Mouse (Mus musculus): Measurements from ENCODE around the gene H2-T3.
"Not testable (repeated sequence)": the region's sequence is repeated elsewhere in the genome, so short reads cannot be mapped to it uniquely, and the experiment has no call there.

The H2-T3 gene

DNA sequence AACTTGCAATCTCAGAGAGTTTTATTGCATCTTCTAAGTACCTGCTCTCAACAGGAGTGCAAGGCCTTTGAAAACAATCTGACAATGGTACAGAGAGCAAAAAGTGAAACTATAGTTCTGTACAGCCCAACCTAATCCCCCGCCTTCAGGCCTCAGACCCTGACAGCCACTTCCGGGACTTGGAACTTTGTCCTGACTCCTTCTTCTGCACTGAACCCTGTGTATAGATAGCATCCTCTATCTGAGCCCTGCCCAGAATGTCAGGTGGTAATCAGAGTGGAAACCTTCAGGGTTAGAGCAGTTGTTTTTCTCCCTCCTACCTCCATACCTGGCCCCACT is at the start of gene H2-T3:
Gene H2-T3 (minus strand): TSS at position 119 of the 339 bp plus-strand sequence.
- no peak for DNase-seq (ENCODE audit: low spot score in 2 of 2)

DNA sequence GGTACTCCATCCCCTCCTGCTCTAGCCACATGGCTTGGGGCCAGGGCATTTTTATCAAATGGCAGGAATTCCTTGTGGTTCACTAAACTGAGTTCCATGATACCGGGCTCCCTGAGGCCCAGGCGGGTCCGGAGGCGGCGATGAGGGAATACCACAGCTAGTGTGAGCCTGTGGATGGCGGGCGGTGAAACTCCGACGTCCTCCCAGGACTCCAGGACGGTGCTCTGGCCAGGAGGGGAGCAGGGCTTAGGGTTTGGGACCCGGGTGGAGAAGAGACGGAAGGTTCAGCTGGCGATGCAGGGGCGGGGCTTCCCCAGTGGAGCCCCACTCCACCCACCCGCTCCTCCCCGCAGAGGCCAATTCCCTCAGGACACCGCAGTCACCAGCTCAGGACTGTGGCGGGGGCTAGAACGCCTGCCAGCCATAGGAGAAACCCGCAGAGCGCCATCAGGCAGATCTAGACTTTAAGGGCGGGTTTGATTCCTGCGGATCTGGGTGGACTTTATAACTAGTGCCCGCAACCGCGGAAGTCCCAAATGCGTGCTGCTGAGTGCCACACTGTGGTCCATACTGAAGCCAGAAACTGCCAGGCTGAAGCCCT is 47.3 kb upstream of the H2-T3 start:
- DNase-seq (ENCODE audit: low spot score in 2 of 2), result no peak

DNA sequence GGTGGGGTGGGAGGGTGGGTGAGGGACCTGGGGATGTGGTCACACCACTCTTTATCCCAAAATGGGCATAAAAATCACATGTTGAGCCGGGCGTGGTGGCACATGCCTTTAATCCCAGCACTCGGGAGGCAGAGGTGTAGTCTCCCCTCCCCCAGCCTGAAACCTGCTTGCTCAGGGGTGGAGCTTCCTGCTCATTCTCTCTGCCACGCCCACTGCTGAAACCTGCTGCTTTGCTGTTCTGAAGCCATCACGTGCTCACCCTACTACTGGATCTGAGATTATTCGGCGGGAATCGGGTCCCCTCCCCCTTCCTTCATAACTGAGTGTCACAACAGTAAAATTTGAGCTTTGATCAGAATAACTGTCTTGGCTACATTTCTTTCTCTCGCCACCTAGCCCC is 45.2 kb upstream of the H2-T3 start:
- DNase-seq (ENCODE audit: low spot score in 2 of 2), result not testable (repeated sequence)

GRCm38 (mm10) chr17:36233572-36233971 is 43.5 kb upstream of the H2-T3 start:
- no peak for DNase-seq (ENCODE audit: low spot score in 2 of 2)

DNA sequence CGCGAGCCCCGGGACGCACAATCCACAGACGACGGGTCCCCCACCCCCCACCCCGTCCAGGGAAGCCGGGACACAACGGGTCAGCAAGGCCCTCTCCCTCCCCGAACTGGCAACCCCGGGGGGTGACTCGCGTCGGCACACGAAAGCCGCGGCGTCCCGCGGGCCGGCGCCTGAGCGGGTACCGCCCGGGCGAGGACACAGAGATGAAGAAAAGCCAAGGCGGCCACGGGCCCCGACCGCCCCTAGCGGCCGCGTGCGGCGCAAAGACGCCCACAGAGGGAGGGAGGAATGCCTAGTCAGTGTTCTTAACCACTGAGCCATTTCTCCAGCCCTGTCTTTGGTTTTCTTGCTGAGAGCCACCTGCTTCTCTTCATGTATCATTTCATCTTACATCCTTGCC is 41.2 kb upstream of the H2-T3 start:
- peak; percentile 12 to 24 for DNase-seq (ENCODE audit: low spot score in 2 of 2)

GRCm38 (mm10) chr17:36229046-36229445 is 39.0 kb upstream of the H2-T3 start:
- no peak for DNase-seq (ENCODE audit: low spot score in 2 of 2)

DNA sequence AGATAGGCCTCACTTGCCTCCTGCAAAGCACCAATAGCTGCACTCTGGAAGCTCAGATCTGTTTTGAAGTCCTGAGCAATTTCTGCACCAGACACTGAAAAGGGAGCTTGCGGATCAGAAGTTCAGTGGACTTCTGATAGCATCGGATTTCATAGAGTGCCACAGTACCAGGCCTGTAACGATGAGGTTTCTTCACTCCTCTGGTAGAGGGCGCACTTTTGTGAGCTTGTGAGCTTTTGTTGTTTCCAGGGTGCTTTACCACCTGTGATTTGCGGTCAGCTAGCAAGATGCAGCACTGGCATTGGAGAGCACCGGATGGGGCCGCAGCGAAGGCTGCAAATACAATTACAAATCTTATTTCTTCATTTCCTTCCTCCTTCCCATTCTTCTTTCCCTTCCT is 36.8 kb upstream of the H2-T3 start:
- DNase-seq (ENCODE audit: low spot score in 2 of 2), result no peak

DNA sequence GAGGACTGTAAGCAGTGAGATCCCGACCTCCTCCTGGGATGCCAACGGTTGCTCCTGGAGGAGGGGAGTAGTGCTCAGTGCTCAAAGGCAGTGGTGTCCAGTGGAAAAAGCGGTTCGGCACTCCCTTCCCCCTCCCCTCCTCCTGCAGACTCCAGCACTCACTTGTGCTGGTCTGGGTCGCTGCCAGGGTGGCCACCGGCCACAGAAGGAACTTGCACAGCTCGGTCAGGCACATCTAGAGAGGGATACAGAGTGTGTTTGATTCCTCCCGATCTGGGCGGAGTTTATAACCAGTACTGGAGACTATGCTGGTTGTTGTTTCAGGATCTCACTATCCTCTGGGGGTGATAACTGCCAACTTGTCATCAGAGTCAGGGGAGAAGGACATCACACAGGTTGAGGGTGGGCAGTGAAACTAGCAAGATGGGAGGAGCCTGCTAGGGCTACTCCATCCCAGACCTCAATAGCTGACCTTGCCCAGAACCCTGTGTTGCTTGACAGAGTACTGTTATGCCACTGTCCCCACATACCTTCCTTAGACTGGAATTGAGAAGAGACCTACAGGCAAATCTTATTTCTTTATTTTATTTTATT is 35.2 kb upstream of the H2-T3 start:
- DNase-seq (ENCODE audit: low spot score in 2 of 2), result no peak

GRCm38 (mm10) chr17:36224451-36224850 is 34.4 kb upstream of the H2-T3 start:
- DNase-seq (ENCODE audit: low spot score in 2 of 2), result no peak

- no peak for DNase-seq (ENCODE audit: low spot score in 2 of 2)
Observed at GRCm38 (mm10) chr17:36218594-36219155, 28.6 kb upstream of the H2-T3 start.

DNA sequence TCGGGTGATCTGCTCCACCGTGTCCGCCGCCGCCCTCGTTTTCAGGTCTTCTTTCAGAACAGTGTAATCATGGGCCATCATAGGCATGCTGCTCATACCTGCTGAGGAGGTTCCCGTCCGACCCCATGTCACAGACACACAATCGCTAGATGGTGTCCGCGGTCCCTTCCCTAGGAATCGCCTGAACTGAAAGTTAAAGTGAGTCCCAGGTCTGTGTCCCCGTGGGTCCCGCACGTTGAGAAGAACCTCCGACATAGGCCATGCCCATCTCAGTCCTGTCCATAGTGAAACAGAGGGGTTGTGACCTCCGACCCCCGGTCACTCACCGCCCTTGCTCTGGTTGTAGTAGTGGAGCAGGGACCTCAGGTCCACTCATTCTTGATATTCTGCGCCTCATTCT is 25.5 kb upstream of the H2-T3 start:
- no peak for DNase-seq (ENCODE audit: low spot score in 2 of 2)

GRCm38 (mm10) chr17:36206846-36207245 is 16.8 kb upstream of the H2-T3 start:
- DNase-seq (ENCODE audit: low spot score in 2 of 2), result no peak

- DNase-seq (ENCODE audit: low spot score in 2 of 2), result no peak
Observed at GRCm38 (mm10) chr17:36205862-36206261, 15.8 kb upstream of the H2-T3 start.

DNA sequence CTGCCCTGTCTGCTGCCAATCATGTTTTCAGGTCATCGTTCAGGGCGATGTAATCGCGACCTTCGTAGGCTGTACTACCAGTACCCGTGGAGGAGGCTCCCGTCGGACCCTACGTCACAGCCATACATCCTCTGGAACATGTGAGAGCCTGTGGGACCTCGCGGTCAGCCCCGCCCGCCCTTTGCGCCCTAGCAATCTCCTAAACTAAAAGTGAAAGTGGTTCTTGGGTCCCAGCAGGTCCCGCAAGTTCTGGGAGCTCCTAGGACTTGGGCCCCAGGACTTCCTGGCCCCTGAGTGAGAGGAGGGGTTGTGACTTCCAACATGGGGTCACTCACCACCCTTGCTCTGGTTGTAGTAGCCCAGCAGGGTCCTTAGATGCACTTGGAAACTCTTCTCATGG is 15.4 kb upstream of the H2-T3 start:
- no peak for DNase-seq (ENCODE audit: low spot score in 2 of 2)

DNA sequence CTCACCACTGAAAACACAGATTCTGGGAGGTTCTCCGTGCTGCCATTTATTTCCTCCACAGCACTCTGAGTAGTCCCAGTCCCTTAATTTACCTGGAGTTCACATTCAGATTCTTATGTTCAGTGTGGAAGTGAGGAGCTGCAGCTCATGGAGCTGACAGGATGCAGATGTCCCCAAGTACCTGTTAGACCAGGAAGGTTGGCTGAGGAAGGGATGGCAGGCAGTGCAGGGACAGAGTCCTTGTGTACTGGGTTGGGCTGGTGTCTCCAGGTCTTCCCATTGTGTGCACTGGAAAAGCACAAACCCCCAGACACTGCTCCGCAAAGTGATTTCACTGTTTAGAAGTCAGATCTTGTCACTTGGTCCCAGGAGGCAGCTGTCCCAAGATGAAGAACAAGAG is 11.8 kb upstream of the H2-T3 start:
- DNase-seq (ENCODE audit: low spot score in 2 of 2), result no peak

DNA sequence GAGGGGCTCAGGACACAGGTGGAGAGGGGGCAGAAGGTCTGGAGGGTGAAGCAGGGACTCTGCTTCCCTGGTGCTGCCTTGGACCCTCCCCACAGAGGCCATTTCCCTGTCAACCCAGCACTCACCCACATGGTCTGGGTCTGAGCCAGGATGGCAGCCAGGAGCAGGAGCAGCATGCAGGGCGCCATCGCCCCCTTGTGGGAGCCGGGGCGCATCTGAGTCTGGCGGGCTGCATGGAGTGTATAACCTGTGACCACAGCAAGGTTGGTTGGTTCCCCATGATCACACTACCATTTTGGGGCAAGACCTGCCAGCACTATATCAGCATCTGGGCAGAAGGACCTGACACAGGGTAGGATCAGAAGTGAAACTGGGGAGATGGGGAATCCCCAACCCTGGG is 8.2 kb upstream of the H2-T3 start:
- DNase-seq (ENCODE audit: low spot score in 2 of 2), result no peak

DNA sequence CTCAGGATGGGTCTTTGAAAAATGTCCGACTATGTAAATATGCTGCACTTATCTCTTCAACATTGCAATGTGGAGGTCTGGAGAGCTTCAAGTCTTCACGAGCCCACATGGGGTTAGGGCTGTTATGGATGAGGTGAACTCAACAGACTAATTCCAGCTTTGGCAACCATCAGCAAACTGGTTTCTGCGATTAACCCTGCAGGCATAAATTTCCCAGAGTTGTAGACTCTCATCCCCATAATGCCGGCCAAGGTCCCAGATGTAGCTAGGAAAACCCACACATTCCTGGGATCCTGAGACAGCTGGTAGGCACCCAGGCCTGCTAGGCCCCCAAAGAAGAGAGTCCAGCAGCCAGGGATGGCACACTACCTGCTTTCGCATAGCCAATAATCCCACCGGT is 4.4 kb upstream of the H2-T3 start:
- DNase-seq (ENCODE audit: low spot score in 2 of 2), result no peak

- DNase-seq (ENCODE audit: low spot score in 2 of 2), result peak; percentile 11 to 16
Observed at GRCm38 (mm10) chr17:36193546-36194141, 3.6 kb upstream of the H2-T3 start.

DNA sequence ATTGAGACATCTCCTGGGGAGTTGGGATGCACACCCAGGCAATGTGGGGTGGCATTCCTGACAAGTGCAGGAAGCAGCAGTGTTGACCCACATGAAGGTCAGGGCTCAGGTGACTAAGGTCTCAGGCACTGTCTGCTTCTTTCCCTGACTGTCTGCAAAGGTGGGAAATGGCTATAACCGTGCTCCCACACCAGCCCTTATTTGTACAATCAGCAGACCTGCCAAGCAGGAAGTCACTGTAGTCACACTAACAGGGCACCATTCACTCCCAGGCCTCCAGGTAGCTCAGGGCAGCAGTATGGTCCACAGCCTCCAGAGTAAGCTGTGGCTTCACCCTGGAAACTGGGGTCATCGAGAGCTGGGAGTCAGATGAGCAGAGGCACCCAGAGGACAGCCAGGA is 2.3 kb upstream of the H2-T3 start:
- DNase-seq (ENCODE audit: low spot score in 2 of 2), result no peak

DNA sequence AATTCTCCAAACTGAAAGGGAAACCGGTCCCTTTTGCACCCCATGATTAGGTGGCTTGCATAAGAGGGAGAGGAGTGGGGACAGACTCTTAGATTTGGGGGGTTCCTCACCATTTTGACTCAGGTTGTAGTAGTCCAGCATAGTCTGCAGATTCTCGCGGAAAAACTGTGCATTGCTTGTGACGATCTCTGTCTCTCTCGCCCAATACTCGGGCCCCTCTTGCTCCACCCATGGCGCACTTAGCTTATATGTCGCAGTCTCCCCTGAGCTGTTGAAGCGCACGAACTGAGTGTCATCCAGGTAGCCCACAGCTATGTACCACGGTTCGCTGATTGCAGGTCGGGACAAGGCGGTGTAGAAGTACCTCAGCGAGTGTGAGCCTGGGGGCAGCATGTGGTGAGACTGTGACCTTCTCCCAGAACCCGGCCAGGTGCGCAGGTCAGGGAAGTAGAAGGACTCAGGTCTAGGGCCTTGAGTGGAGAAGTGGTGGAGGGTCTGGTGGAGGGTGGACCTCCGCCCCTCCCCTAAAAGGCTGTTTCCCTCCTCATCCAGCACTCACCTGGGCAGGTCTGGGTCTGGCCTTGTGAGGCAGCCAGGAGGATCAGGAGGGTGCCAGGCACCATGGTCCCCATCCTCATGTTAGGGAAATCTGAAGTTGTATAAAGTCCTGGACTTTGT is 457 bp downstream of the H2-T3 start:
- DNase-seq (ENCODE audit: low spot score in 2 of 2), result no peak

- DNase-seq (ENCODE audit: low spot score in 2 of 2), result no peak
Observed at GRCm38 (mm10) chr17:36187540-36187939, 2.5 kb downstream of the H2-T3 start.

DNA sequence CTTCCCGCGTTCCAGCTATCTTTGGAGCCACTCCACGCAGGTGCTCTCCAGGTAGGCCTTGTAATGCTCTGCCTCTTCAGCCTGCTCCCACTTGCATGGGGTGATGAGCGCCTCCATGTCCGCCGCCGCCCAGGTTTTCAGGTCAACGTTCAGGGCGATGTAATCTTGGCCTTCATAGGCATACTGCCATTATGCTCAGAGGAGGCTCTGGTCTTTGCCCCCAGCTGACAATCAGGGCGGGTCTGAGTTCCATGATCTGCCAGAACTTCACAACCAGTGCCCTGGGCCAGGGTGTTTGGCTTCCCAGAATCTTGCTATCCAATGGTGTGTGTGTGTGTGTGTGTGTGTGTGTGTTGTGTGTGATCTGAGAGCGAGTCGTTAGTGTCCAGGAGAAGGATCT is 7.9 kb downstream of the H2-T3 start:
- DNase-seq (ENCODE audit: low spot score in 2 of 2), result no peak

GRCm38 (mm10) chr17:36179446-36179845 is 10.6 kb downstream of the H2-T3 start:
- DNase-seq (ENCODE audit: low spot score in 2 of 2), result not testable (repeated sequence)
